Mouse (Mus musculus) hindbrain, embryonic 11.5 days (tissue): ENCODE measurements at regions not wholly inside any gene's neighbourhood (a gene's known extent, or its start where the extent isn't known, plus 50 kb on each side); places are given as distances from the start of the nearest gene placed in this dataset.
A peak's percentile ranks its signal among the peaks of the same experiment; 100 is the strongest.

Source experiments
- ATAC-seq: fragments of 200-750 bp; cut with Nextera tagmentation; 2 replicates; pipeline ENCODE4 v1.8.0; 2017; ENCODE audit warnings: mild to moderate bottlenecking, moderate TSS enrichment, moderate library complexity; ENCODE audit not compliant: low FRiP score
- DNase-seq: peaks from one replicate; pipeline ENCODE4 v3.0.0-alpha.2; 2015; ENCODE audit warnings: low spot score
- H3K27ac ChIP-seq: fragments of 300-500 bp; sonication (generic); 2 replicates; pipeline ENCODE4 v1.5.1; 2014; ENCODE audit warnings: mild to moderate bottlenecking, low read depth, low read length
- H3K27me3 ChIP-seq: fragments of 300-500 bp; sonication (generic); 2 replicates; pipeline ENCODE4 v1.6.1; 2014; ENCODE audit warnings: mild to moderate bottlenecking, low read length, moderate library complexity, mixed read lengths; ENCODE audit not compliant: control insufficient read depth, insufficient read depth
- H3K36me3 ChIP-seq: fragments of 300-500 bp; sonication (generic); 2 replicates; pipeline ENCODE4 v1.6.1; 2014; ENCODE audit warnings: mild to moderate bottlenecking, low read length, moderate library complexity, mixed read lengths; ENCODE audit not compliant: control insufficient read depth, insufficient read depth
- H3K4me1 ChIP-seq: fragments of 300-500 bp; sonication (generic); replicated peaks from 2 replicates; pipeline ENCODE4 v1.6.1; 2014; ENCODE audit warnings: low read length, mixed read lengths; ENCODE audit not compliant: control insufficient read depth, insufficient read depth
- H3K4me2 ChIP-seq: fragments of 300-500 bp; sonication (generic); replicated peaks from 2 replicates; pipeline ENCODE4 v1.6.1; 2014; ENCODE audit warnings: mild to moderate bottlenecking, low read depth, low read length
- H3K4me3 ChIP-seq: fragments of 300-500 bp; sonication (generic); 2 replicates; pipeline ENCODE4 v1.5.1; 2014; ENCODE audit warnings: low read depth, low read length
- H3K9ac ChIP-seq: fragments of 300-500 bp; sonication (generic); 2 replicates; pipeline ENCODE4 v1.6.1; 2014; ENCODE audit warnings: low read depth, low read length
- H3K9me3 ChIP-seq: fragments of 300-500 bp; sonication (generic); 2 replicates; pipeline ENCODE4 v1.6.1; 2016; ENCODE audit warnings: low read length; ENCODE audit not compliant: control insufficient read depth
- WGBS: fragments of 180-500 bp; shearing (Covaris S2); extraction: QIAGEN DNeasy Blood & Tissue Kit; methylation state at CpG from one replicate; pipeline ENCODE4 v1.1.7; 2014; 5-methylcytosine and 5-hydroxymethylcytosine counted together

DNA sequence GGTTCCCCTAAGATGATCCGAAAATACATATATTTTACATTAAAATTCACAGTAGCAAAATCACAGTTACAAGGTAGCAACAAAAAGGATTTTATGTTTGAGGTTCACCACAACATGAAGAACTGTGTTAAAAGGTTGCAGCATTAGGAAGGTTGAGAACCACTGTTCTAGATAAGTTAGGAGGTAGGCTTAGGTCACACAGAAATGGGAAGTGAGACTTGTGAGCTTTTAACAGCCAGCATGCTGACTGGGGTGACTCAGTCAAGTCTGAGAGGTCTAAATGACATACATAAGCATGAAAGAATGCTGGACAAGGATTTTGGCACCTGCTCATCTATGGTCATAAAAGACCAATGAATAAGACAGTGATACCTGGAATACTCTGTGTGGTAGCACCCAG lies 207.2 kb upstream of the Cdyl start:
- Histone ChIP-seq H3K9me3 (no peaks in the 10 kb centered on the region), H3K27me3 (no peaks in the 10 kb centered on the region), H3K27ac (no peak overlapping the region), H3K9ac (no peak overlapping the region), H3K36me3 (no peaks in the 10 kb centered on the region), H3K4me1 (no peaks in the 10 kb centered on the region), H3K4me3 (no peak overlapping the region), H3K4me2 (no peak overlapping the region)
- DNase-seq (no peak), ATAC-seq (no peak)
- WGBS, result 94% methylated on average over 1 of the region's 1 CpGs

DNA sequence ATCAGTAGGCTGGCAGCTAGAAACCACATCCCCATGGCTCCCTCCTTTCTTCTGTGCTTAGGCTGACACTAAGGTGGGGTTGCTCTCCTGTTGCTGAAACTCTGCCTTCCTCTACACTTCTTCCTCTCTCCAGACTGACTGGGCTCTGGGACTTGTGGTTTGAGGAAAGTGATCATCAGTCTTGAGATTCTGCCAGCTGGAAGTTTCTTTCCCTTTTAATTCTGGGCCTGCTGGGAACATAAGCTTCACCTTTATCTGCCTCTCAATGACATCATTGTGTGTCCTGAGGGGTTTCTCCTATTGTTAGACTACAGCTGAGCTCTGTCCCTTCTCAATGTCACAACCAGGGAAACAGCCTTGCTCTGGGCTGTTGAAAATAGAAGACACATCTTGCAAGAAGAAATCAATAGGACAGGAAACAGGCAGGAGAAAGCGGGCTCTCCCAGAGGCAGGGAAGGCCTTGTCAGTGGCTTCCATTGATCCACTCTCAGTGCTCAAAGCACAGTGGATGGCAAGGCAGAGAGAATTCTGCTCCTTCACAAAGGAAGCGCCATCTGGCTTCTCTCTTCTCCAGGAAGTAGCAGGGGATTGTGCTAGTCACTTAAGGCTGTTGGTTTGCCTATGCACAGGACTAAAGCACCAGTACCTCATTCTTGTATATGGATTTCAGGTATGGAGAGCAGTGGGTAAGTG lies 206.3 kb upstream of the Cdyl start:
- Histone ChIP-seq H3K27ac (no peak overlapping the region), H3K4me3 (no peak overlapping the region), H3K27me3 (no peaks in the 10 kb centered on the region), H3K4me2 (no peak overlapping the region), H3K4me1 (no peaks in the 10 kb centered on the region), H3K9me3 (no peaks in the 10 kb centered on the region), H3K36me3 (no peaks in the 10 kb centered on the region), H3K9ac (no peak overlapping the region)
- 53% methylated on average over 2 of the region's 2 CpGs for WGBS
- ATAC-seq, result no peak
- DNase-seq, result peak; percentile 7

DNA sequence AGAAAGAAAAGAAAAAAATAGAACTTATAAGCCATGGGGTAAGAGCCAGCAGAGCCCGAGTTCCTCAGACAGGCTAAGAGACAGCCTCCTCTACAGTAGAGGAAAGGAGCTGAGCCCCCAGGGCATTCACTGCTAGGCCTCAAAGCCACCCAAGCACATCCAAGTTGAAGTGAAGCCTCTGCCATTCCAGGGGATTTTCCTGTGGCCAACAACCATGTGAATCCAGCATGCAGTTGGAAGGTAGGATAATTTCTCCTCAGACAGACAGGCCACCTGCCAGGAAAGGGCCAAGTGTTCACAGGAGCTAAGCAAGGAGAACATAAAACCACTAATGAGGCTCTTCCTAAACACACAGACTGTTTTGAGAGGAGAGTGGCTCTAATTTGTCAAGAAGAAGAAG lies 199.6 kb upstream of the Cdyl start:
- Histone ChIP-seq H3K4me1 (no peaks in the 10 kb centered on the region), H3K9ac (no peak overlapping the region), H3K9me3 (no peaks in the 10 kb centered on the region), H3K27ac (no peak overlapping the region), H3K4me3 (no peak overlapping the region), H3K27me3 (no peaks in the 10 kb centered on the region), H3K36me3 (no peaks in the 10 kb centered on the region), H3K4me2 (no peak overlapping the region)
- WGBS, result 89% methylated on average over 1 of the region's 1 CpGs
- no peak for ATAC-seq
- no peak for DNase-seq

DNA sequence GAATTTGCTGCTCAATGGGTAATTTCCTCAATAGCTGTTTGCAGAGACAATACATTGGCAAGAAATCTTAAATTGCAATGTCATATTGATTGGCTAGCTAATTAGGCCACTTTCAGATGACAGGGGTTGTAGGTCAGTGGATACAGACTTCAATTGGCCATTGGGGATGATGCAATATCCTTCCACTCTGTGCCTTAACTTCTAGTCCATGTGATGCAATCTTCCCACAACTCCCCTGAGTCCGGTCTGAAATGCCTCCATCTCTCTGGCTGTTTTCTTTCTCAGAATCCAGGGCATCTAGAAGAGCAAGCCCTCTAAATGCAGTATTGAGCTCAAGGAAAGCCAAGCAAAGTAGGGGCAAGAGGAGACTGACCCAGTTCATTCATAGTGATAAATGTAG lies 196.4 kb upstream of the Cdyl start:
- no peaks in the 10 kb centered on the region for H3K4me1 ChIP-seq
- no peak for DNase-seq
- ATAC-seq, result no peak
- H3K27ac ChIP-seq, result no peak overlapping the region
- no peak overlapping the region for H3K9ac ChIP-seq
- no peaks in the 10 kb centered on the region for H3K9me3 ChIP-seq
- no peaks in the 10 kb centered on the region for H3K27me3 ChIP-seq
- no peak overlapping the region for H3K4me2 ChIP-seq
- no peak overlapping the region for H3K4me3 ChIP-seq
- H3K36me3 ChIP-seq, result no peaks in the 10 kb centered on the region
- WGBS, result 87% methylated on average over 1 of the region's 1 CpGs

DNA sequence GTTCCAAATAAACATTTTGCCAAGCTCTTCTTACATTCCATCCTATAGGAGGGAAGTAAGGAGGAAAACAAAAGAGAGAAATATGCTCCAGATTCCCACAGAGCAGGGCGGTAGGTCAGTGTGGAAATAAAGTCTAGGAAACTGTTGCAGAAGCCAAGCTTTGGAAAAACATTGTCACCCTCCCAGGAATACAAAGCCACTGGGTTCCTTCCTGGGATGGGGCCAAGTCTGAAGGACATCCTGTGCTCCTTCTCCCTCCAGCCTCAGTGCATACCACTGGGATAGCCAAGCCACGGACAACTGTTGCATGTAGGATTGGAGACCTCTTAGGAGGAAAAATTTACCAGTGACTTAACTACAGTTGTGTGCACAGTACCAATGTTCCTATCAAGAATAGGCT lies 195.8 kb upstream of the Cdyl start:
- 70% methylated on average over 2 of the region's 2 CpGs for WGBS
- H3K4me1 ChIP-seq, result no peaks in the 10 kb centered on the region
- H3K27me3 ChIP-seq, result no peaks in the 10 kb centered on the region
- no peaks in the 10 kb centered on the region for H3K36me3 ChIP-seq
- H3K27ac ChIP-seq, result no peak overlapping the region
- H3K9ac ChIP-seq, result no peak overlapping the region
- ATAC-seq, result no peak
- no peak for DNase-seq
- no peak overlapping the region for H3K4me3 ChIP-seq
- no peak overlapping the region for H3K4me2 ChIP-seq
- no peaks in the 10 kb centered on the region for H3K9me3 ChIP-seq

DNA sequence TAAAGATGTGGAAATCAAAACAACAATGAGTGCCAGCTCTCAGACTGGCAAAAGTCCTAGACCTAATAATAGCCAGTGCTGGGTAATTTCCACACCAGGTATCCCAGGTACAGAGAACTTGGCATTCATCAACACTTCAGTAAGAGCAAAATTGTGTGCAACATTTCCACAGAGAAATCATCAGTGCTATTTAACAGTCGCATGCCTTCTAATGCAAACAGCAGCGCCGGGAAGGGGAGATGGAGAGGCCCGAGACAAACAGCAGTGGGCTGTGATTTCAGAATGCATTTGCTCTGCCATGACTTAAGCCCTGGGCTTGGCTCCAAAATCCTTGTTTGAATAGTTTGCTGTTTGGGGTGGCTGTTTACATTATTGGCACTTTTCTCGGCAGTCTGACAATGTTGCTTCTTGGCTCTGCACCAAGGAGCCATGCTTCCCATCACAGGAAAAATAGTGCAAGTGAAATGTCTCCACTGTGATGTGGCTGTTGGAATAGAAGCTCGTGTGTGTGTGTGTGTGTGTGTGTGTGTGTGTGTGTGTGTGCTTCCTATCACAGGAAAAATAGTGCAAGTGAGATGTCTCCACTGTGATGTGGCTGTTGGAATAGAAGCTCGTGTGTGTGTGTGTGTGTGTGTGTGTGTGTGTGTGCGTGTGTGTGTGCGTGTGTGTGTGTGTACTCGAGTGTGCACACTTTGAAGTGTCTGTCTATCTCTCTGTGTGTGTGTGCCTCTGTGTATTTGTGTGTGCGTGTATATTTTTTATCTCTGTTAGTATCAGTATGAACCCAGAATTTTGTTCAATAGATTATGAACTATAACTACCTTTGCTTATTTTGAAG lies 190.1 kb upstream of the Cdyl start:
- H3K4me3 ChIP-seq, result no peak overlapping the region
- no peaks in the 10 kb centered on the region for H3K36me3 ChIP-seq
- no peak overlapping the region for H3K9ac ChIP-seq
- 81% methylated on average over 11 of the region's 11 CpGs for WGBS
- H3K4me2 ChIP-seq, result no peak overlapping the region
- H3K4me1 ChIP-seq, result no peaks in the 10 kb centered on the region
- no peak for DNase-seq
- no peaks in the 10 kb centered on the region for H3K9me3 ChIP-seq
- H3K27me3 ChIP-seq, result no peaks in the 10 kb centered on the region
- H3K27ac ChIP-seq, result no peak overlapping the region
- no peak for ATAC-seq

DNA sequence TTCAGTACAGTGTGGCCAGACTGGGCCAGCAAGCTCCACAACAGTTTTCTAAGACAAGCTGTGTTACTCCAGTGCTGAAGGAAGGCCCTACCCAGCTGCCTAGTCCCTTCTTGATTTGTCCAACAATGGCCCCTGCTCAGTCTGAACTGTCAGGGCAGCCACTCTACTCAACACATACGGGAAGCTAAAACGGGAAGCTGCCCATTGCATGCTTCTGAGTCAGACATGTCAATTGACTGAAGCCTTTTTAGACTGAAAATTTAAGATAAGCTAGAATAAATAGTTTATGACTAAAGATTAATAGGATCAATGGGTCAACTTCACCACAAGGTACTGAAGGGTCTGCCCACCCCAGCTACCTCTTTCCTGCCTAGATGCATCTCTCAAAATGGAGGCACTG lies 181.4 kb upstream of the Cdyl start:
- H3K4me3 ChIP-seq, result no peak overlapping the region
- H3K36me3 ChIP-seq, result no peaks in the 10 kb centered on the region
- no peaks in the 10 kb centered on the region for H3K27me3 ChIP-seq
- WGBS, result 96% methylated on average over 2 of the region's 2 CpGs
- no peak overlapping the region for H3K9ac ChIP-seq
- no peaks in the 10 kb centered on the region for H3K9me3 ChIP-seq
- no peaks in the 10 kb centered on the region for H3K4me1 ChIP-seq
- ATAC-seq (no peak), DNase-seq (no peak)
- no peak overlapping the region for H3K27ac ChIP-seq
- H3K4me2 ChIP-seq, result no peak overlapping the region

DNA sequence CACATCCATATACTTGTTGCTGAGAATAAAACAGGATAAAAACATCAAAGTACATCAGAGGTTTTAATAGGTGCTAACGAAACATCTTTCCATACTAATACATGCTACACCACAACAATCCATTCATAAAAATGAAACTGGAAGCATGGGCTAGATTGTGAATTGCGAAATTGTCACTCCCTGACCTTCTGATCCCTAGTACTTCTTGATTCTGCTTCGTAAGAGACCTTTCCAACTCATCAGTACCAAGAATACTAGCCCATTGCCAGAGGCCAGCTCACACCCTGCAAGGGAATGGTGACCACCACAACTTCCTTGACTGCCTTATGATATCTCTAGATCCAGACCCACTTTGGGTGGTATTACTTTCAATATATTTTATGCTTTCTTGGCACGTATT lies 177.3 kb upstream of the Cdyl start:
- Histone ChIP-seq H3K27ac (no peak overlapping the region), H3K4me3 (no peak overlapping the region), H3K9me3 (no peaks in the 10 kb centered on the region), H3K4me1 (no peaks in the 10 kb centered on the region), H3K9ac (no peak overlapping the region), H3K36me3 (no peaks in the 10 kb centered on the region), H3K4me2 (no peak overlapping the region), H3K27me3 (no peaks in the 10 kb centered on the region)
- DNase-seq, result no peak
- no peak for ATAC-seq
- 92% methylated on average over 4 of the region's 4 CpGs for WGBS

DNA sequence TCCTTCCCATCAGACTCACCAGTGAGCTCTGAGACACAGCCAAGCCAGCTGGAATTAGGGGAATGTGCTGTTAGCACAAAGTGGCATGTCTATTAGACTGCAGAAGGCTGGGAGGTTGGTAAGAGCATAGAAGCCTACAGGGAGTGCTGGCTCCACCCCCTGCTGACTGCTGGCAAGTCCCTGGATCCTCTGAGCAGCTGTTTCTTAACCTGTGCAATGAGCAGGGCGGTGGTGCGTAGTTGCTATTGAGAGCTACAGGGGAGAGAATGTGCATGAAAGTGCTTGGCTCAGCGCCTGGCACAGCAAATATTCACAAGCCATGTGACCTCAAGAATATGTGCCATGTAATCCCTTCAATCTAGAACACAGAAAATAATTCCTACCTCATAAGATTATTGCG lies 173.5 kb upstream of the Cdyl start:
- no peak for DNase-seq

More for the DNA sequence above, 173.5 kb upstream of the Cdyl start:
- H3K27ac ChIP-seq, result no peak overlapping the region
- 91% methylated on average over 4 of the region's 4 CpGs for WGBS
- no peak overlapping the region for H3K9ac ChIP-seq
- H3K4me3 ChIP-seq, result no peak overlapping the region
- no peak overlapping the region for H3K4me2 ChIP-seq
- H3K9me3 ChIP-seq, result no peaks in the 10 kb centered on the region
- H3K27me3 ChIP-seq, result no peaks in the 10 kb centered on the region
- no peaks in the 10 kb centered on the region for H3K36me3 ChIP-seq
- no peaks in the 10 kb centered on the region for H3K4me1 ChIP-seq
- ATAC-seq, result no peak
